In the genomic region with DNA sequence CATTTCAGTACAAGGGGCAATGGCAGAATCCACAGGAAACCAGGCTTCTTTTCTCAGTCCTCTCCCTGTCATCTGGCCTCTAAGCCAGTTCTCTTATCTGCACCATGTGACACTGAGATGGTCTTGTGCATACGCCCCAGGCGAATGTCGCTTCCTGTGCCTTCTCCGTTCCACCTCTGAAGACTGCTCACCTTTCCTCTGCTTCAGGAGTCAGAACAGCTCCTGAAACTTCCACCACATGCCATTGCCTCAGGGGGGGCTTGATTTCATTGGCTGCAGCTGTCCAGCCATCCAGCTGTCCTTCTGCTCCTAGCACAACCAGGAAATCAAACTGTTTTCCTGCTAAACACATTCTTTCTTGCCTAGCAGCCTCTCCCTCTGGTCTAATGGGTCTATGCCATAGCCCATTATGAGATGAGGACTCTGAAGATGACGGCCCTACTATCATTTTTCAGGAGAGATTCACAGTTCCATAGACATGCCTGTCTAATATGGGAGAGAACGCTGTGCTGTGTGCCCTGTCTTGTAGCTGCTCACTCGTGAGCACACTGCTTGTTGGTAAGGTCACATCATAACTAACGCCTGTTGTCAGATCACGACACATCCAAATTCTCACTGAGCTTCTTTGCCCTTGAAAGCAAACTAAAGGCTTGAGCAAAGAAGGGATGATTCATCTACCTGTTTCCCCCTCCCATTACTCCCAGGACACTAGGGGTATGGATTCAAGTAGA, we compare ENCODE assay signal across 19 mouse cellular contexts.
DNase-seq lines count a peak whose midpoint lies in the region; ATAC-seq and TF ChIP-seq lines count a peak whose summit lies in the region.
"Had no signal": no experiment of that assay in that cellular context is flagged by ENCODE, and none has a peak within 500 bp of the region (broad histone marks: within the 10 kb centered on the region; RNA-seq: fewer than 3 reads in every experiment).

No protein-coding gene starts in this region.

- no peak overlapping the region for H3K4me3 ChIP-seq in C2C12 (ENCODE audit: insufficient read depth, poor library complexity, severe bottlenecking)
- H3K4me3 ChIP-seq in macrophage (ENCODE audit: inconsistent target): no peak overlapping the region
- no peak overlapping the region for H3K4me3 ChIP-seq in hindbrain, embryonic 12.5 days
- H3K4me3 ChIP-seq: forebrain, embryonic 10.5 days; hindbrain, embryonic 10.5 days; intestine, embryonic 15.5 days; neural tube, embryonic 12.5 days had no signal

- no peak overlapping the region for H3ac ChIP-seq in C2C12 (ENCODE audit: control insufficient read depth, insufficient read length, low read depth)

- 90% methylated on average over 9 of the region's 9 CpGs for WGBS in macrophage (ENCODE audit: missing documents)
- WGBS in hindbrain, embryonic 12.5 days: 86% methylated on average over 9 of the region's 9 CpGs

- H3K4me1 ChIP-seq in hindbrain, embryonic 12.5 days: no peaks in the 10 kb centered on the region
- H3K4me1 ChIP-seq: forebrain, embryonic 10.5 days; hindbrain, embryonic 10.5 days; intestine, embryonic 15.5 days; neural tube, embryonic 12.5 days had no signal

- intact Hi-C loops in gastrocnemius, postnatal 36 days (cut with DNase I): no loop called here

- no peak overlapping the region for H3K9ac ChIP-seq in hindbrain, embryonic 12.5 days
- H3K9ac ChIP-seq: intestine, embryonic 15.5 days; neural tube, embryonic 12.5 days had no signal

- peak; percentile 47 for DNase-seq in c-Kit-positive CD71-positive TER-119-negative erythroid progenitor cells, embryonic 14.5 days (ENCODE audit: low read depth)
- no peak for DNase-seq in adrenal gland, adult 8-10 months
- DNase-seq in gastrocnemius, postnatal 36 days: no peak
- DNase-seq: cerebellum, adult 8-10 months; embryo, embryonic 11 days; layer of hippocampus, adult 9-11 months; lung, postnatal 14 days had no signal

- H3K79me3 ChIP-seq in C2C12 (ENCODE audit: low read depth): no peaks in the 10 kb centered on the region

- H3K27ac ChIP-seq in macrophage: peak overlapping the region; percentile 35; the same call in 1 of the 2 replicates
- no peak overlapping the region for H3K27ac ChIP-seq in hindbrain, embryonic 12.5 days
- H3K27ac ChIP-seq: forebrain, embryonic 10.5 days; hindbrain, embryonic 10.5 days; intestine, embryonic 15.5 days; kidney, postnatal 0 days; neural tube, embryonic 12.5 days had no signal

- H3K79me2 ChIP-seq in C2C12 (ENCODE audit: control insufficient read depth, insufficient read depth) (no peaks in the 10 kb centered on the region), macrophage (ENCODE audit: inconsistent target) (no peaks in the 10 kb centered on the region)

- H3K36me3 ChIP-seq in C2C12 (ENCODE audit: control insufficient read depth, insufficient read depth) (no peaks in the 10 kb centered on the region), macrophage (ENCODE audit: inconsistent target) (no peaks in the 10 kb centered on the region)
- no peaks in the 10 kb centered on the region for H3K36me3 ChIP-seq in hindbrain, embryonic 12.5 days
- H3K36me3 ChIP-seq: forebrain, embryonic 10.5 days; hindbrain, embryonic 10.5 days; intestine, embryonic 15.5 days; neural tube, embryonic 12.5 days had no signal

- H3K9me3 ChIP-seq in hindbrain, embryonic 12.5 days (replicated peaks): no peaks in the 10 kb centered on the region
- H3K9me3 ChIP-seq: forebrain, embryonic 10.5 days; hindbrain, embryonic 10.5 days; intestine, embryonic 15.5 days; neural tube, embryonic 12.5 days had no signal

- no peaks in the 10 kb centered on the region for H3K27me3 ChIP-seq in C2C12 (ENCODE audit: control insufficient read depth, insufficient read depth, insufficient read length)
- no peaks in the 10 kb centered on the region for H3K27me3 ChIP-seq in hindbrain, embryonic 12.5 days
- H3K27me3 ChIP-seq: intestine, embryonic 15.5 days; neural tube, embryonic 12.5 days had no signal

- ATAC-seq in granulocyte monocyte progenitor cell, adult 5-6 weeks (replicated peaks; ENCODE audit: poor library complexity, severe bottlenecking): 0 out of 2 replicates have a peak, but pooled peaks have one; percentile 7
- ATAC-seq in hindbrain, embryonic 12.5 days (ENCODE audit: low FRiP score): no peak
- ATAC-seq: activated CD4-positive, CD25-positive, alpha-beta regulatory T cell, adult 4 months; CD4-positive, CD25-positive, alpha-beta regulatory T cell, adult 4 months; intestine, embryonic 15.5 days; midbrain, embryonic 16.5 days had no signal

- H3K4me2 ChIP-seq in hindbrain, embryonic 12.5 days (replicated peaks): no peak overlapping the region
- H3K4me2 ChIP-seq: intestine, embryonic 15.5 days; neural tube, embryonic 12.5 days had no signal

- TF ChIP-seq CTCF in C2C12 (IDR thresholded peaks at IDR 0.05; ENCODE audit: control insufficient read depth, insufficient read depth, insufficient read length): no peak

TF ChIP-seq in C2C12, 6 proteins besides CTCF, POLR2A, EP300 and RAD21:
- TF ChIP-seq MYOD1 (IDR thresholded peaks at IDR 0.05; ENCODE audit: control insufficient read depth, insufficient read length, low read depth): peak; percentile 75
- TF ChIP-seq MAX (IDR thresholded peaks at IDR 0.05): no peak
